Mouse (Mus musculus): ENCODE results near the gene Cox20. TPM values are rescaled to one million over a fixed set of nuclear protein-coding genes. Genes with fewer than 3 reads are reported as not detected.
"Not testable (repeated sequence)": the region's sequence is repeated elsewhere in the genome, so short reads cannot be mapped to it uniquely, and the experiment has no call there.

The Cox20 gene
- polyA plus RNA-seq, 1 experiment, result 66.8 TPM

DNA sequence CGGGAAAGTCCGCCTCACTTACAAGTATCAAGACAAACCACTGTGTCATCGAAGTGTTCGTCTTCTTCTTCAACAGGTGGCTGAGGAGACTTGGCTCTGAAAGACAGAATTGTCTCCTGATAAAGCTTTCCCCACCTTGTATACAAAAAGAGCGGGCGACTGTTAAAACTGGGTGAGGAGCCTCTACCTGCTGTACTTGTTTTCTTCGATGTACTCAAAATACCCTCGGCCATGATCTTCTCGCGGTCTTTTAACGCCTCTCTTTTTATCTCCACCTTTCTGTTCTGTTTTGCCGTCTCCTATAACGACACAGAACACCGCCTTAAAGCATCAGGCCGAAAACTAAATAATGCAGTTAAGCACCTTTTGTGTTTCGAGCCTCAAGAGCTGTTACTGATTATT, 16.9 kb downstream of the Cox20 start:
- TF ChIP-seq CTCF (IDR thresholded peaks at IDR 0.05; ENCODE audit: borderline replicate concordance, insufficient read depth, low read length) (no peak), POLR2A (IDR thresholded peaks at IDR 0.05; ENCODE audit: low read depth, low read length) (no peak)
- Histone ChIP-seq H3K4me1 (ENCODE audit: control insufficient read depth, insufficient read depth, low read length) (peaks cover 6% of the 10 kb centered on the region), H3K4me3 (ENCODE audit: insufficient read depth, low read length) (peak overlapping the region; percentile 100), H3K27ac (ENCODE audit: insufficient read depth, low read length) (peak overlapping the region; percentile 84)

DNA sequence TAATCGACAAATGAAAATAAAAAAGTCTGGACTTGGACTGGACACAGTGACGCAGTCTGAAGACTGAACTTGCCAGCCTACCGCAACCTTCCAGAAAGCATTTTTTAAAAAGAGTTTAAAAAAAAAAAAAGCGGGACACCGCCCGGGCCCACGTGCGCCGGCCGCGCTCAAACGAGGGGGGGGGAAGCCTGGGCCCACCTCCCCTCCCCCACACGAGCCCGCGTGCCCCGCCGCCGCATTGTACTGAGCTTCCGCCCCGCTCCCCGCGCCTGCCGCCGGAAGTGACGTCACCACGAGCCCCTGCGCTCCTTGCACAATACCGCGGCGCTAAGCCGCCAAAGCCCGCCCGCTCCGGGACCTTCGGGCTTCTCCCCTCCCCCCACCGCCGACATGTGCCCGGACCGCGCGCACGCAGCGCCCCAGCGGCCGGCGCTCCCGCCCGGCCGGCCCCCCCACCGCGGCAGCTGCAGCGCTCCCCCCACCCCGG, 17.4 kb downstream of the Cox20 start:
- Histone ChIP-seq H3K4me3 (ENCODE audit: insufficient read depth, low read length) (peak overlapping the region; percentile 100), H3K27ac (ENCODE audit: insufficient read depth, low read length) (peak overlapping the region; percentile 84), H3K4me1 (ENCODE audit: control insufficient read depth, insufficient read depth, low read length) (peaks cover 4% of the 10 kb centered on the region; the same call in 1 of the 2 replicates)
- TF ChIP-seq CTCF (IDR thresholded peaks at IDR 0.05; ENCODE audit: borderline replicate concordance, insufficient read depth, low read length), result no peak
- TF ChIP-seq POLR2A (IDR thresholded peaks at IDR 0.05; ENCODE audit: low read depth, low read length), result peak; percentile 22; the same call in 1 of the 2 replicates

- H3K4me3 ChIP-seq (ENCODE audit: insufficient read depth, low read length), result peak overlapping the region; percentile 100
- TF ChIP-seq POLR2A (IDR thresholded peaks at IDR 0.05; ENCODE audit: low read depth, low read length), result no peak
- TF ChIP-seq CTCF (IDR thresholded peaks at IDR 0.05; ENCODE audit: borderline replicate concordance, insufficient read depth, low read length), result no peak
- peaks cover 4% of the 10 kb centered on the region; the same call in 1 of the 2 replicates for H3K4me1 ChIP-seq (ENCODE audit: control insufficient read depth, insufficient read depth, low read length)
- peak overlapping the region; percentile 93 for H3K27ac ChIP-seq (ENCODE audit: insufficient read depth, low read length)
These were observed 18.0 kb downstream of the Cox20 start for GRCm38 (mm10) chr1:178336777-178337481.

DNA sequence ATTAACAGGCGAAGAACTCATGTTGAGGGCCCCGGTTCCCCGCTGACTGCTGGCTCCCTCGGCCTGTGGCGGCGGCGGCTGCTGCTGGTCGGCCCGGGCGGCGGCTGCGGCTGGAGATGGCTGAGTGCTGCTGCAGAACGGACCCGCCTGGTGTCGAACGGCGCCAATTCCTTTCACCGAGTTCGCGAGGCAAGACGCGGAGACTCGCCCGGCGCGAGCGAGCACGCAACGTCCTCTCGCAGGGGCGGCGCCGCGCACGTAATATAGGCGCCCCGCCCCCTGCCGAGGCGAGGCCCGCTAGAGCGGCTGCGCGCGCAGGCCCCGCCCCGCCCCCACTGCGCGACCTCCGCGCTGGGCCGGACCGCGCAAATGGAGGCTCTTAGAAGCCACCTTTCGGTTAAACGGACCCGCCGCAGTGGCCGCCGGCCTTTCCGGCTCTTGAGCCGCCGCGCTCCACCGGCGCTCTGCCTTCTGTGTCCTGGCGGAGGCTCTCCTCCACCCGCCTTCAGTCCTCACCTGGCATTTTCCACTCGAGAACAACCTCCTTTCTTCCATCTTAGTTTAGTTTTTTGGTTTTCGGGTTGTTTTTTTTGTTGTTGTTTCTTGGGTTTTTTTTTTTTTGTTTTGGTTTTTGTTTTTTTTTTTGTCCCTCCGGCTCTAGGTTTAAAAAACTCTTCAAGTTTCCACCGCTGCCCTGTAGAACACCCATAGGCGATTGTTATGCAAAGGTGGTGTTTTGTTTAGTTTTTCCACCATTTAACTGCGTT, 18.8 kb downstream of the Cox20 start, which contains the start of gene Hnrnpu:
Gene Hnrnpu, minus strand, starts transcription at position 247 of the 767 bp plus-strand sequence.
- Histone ChIP-seq H3K4me1 (ENCODE audit: control insufficient read depth, insufficient read depth, low read length) (peaks cover 3% of the 10 kb centered on the region; the same call in 1 of the 2 replicates), H3K27ac (ENCODE audit: insufficient read depth, low read length) (peak within 1 kb of the TSS; percentile 93), H3K4me3 (ENCODE audit: insufficient read depth, low read length) (peak within 1 kb of the TSS; percentile 100)
- TF ChIP-seq CTCF (IDR thresholded peaks at IDR 0.05; ENCODE audit: borderline replicate concordance, insufficient read depth, low read length) (no peak), POLR2A (IDR thresholded peaks at IDR 0.05; ENCODE audit: low read depth, low read length) (peak; percentile 93)

DNA sequence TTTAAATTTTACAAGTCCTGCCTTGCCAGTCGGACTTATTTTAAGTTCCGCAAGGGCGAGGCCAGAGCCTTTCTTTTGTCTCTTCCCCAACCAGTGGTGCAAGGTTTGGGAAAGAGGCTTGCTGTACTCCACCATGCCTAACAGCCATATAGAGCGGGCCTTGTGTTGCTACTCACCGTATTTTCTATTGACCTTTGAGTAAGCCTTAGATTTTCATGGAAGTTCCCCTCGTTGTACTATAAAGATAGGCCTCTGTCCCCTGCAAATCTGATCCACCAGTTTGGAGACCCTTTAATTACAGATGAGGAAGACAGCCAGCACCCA, 19.4 kb downstream of the Cox20 start:
- peak overlapping the region; percentile 90 for H3K27ac ChIP-seq (ENCODE audit: insufficient read depth, low read length)
- TF ChIP-seq CTCF (IDR thresholded peaks at IDR 0.05; ENCODE audit: borderline replicate concordance, insufficient read depth, low read length), result no peak
- peak; percentile 58; the same call in 1 of the 2 replicates for TF ChIP-seq POLR2A (IDR thresholded peaks at IDR 0.05; ENCODE audit: low read depth, low read length)
- H3K4me3 ChIP-seq (ENCODE audit: insufficient read depth, low read length), result peak overlapping the region; percentile 70
- peaks cover 2% of the 10 kb centered on the region; the same call in 1 of the 2 replicates for H3K4me1 ChIP-seq (ENCODE audit: control insufficient read depth, insufficient read depth, low read length)

DNA sequence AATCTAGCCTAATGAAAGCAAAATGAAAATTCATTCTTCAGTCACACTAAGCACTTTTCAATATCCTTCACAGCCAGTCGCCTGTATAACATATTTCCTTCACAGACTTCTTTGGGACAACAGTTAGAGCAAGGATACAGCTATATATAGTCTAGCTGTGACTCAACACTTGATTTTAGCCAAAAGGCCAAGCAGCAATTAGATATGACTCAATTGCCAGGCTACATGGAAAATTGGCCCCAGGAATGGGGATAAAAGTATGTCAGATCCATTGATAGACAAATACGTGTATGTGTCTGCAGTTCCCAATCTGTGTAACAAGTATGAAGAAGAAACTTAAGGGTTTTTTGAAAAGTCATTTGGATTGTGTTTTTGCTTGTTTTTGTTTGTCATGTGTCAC, 21.3 kb downstream of the Cox20 start:
- Histone ChIP-seq H3K4me3 (ENCODE audit: insufficient read depth, low read length) (no peak overlapping the region), H3K4me1 (ENCODE audit: control insufficient read depth, insufficient read depth, low read length) (peaks cover 2% of the 10 kb centered on the region; the same call in 1 of the 2 replicates), H3K27ac (ENCODE audit: insufficient read depth, low read length) (peak overlapping the region; percentile 13; the same call in 1 of the 2 replicates)
- TF ChIP-seq POLR2A (IDR thresholded peaks at IDR 0.05; ENCODE audit: low read depth, low read length) (no peak), CTCF (IDR thresholded peaks at IDR 0.05; ENCODE audit: borderline replicate concordance, insufficient read depth, low read length) (no peak)

GRCm38 (mm10) chr1:178341435-178341834, 22.5 kb downstream of the Cox20 start:
- H3K4me3 ChIP-seq (ENCODE audit: insufficient read depth, low read length), result no peak overlapping the region
- TF ChIP-seq CTCF (IDR thresholded peaks at IDR 0.05; ENCODE audit: borderline replicate concordance, insufficient read depth, low read length) (no peak), POLR2A (IDR thresholded peaks at IDR 0.05; ENCODE audit: low read depth, low read length) (no peak)
- H3K27ac ChIP-seq (ENCODE audit: insufficient read depth, low read length), result no peak overlapping the region
- peaks cover 2% of the 10 kb centered on the region; the same call in 1 of the 2 replicates for H3K4me1 ChIP-seq (ENCODE audit: control insufficient read depth, insufficient read depth, low read length)

- Histone ChIP-seq H3K27ac (ENCODE audit: insufficient read depth, low read length) (no peak overlapping the region), H3K4me1 (ENCODE audit: control insufficient read depth, insufficient read depth, low read length) (peaks cover 2% of the 10 kb centered on the region; the same call in 1 of the 2 replicates), H3K4me3 (ENCODE audit: insufficient read depth, low read length) (no peak overlapping the region)
- TF ChIP-seq POLR2A (IDR thresholded peaks at IDR 0.05; ENCODE audit: low read depth, low read length), result no peak
These were observed 23.1 kb downstream of the Cox20 start for GRCm38 (mm10) chr1:178342063-178342462.

DNA sequence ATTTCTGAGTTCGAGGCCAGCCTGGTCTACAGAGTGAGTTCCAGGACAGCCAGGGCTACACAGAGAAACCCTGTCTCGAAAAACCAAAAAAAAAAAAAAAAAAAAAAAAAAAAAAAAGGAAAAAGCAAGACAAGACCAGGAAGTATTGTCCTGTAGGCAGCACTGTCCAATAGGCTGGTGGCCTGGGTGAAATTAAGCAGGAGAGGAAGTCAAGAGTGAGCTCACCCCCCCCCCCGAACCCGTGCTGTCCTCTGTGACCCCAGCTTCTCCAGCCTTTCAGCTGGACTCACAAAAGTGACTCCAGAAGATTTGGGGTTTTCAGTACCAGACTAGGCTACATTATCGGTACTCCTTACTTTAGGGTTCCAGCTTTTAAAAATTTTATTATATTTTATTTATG, 23.7 kb downstream of the Cox20 start:
- Histone ChIP-seq H3K4me1 (ENCODE audit: control insufficient read depth, insufficient read depth, low read length) (peaks cover 2% of the 10 kb centered on the region; the same call in 1 of the 2 replicates), H3K27ac (ENCODE audit: insufficient read depth, low read length) (no peak overlapping the region), H3K4me3 (ENCODE audit: insufficient read depth, low read length) (no peak overlapping the region)
- TF ChIP-seq CTCF (IDR thresholded peaks at IDR 0.05; ENCODE audit: borderline replicate concordance, insufficient read depth, low read length), result no peak
- TF ChIP-seq POLR2A (IDR thresholded peaks at IDR 0.05; ENCODE audit: low read depth, low read length), result no peak

GRCm38 (mm10) chr1:178344071-178344805, 25.3 kb downstream of the Cox20 start:
- H3K4me1 ChIP-seq (ENCODE audit: control insufficient read depth, insufficient read depth, low read length); H3K4me3 ChIP-seq (ENCODE audit: insufficient read depth, low read length); H3K27ac ChIP-seq (ENCODE audit: insufficient read depth, low read length): not testable (repeated sequence)
